Mouse (Mus musculus): Measurements from ENCODE around the gene Tcp1.
"Not testable (repeated sequence)": the region's sequence is repeated elsewhere in the genome, so short reads cannot be mapped to it uniquely, and the experiment has no call there.

Tcp1 gene

DNA sequence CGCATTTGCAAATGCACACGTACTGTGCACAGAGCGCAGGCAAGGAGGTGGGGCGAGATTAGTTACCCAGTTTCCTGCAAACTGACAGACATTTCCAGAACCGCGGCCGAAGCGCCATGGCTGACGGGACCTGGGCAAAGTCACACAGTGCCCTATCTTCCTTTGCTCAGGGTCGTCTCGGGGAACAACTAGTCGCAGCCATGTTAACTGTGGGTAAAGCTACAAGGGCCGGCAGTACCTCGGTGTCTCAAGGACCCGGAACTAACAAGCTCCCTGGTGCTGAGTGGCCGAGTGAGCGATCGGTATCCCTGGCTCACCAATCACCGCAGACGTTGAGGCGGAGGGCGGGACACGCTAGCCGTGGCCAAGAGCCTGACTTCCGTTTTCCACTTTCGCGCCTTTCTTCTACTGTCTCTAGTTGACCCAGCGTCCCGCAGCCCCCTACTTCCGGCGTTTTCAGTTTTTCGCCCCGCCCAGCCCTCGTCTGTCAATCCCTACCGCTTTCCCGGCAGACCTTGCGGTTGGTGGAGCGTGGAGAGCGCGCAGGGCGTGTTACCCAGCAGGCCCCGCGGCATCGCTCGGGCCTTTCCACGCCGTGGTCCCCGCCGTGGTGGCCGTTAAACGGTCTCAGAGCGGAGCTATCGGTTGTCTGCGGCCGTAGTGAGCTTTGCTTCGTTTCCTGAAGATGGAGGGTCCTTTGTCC, 531 bp downstream of the Tcp1 start, which contains the start of gene Mrpl18:
Gene Mrpl18, minus strand, starts transcription at position 465 of the 703 bp plus-strand sequence.
- peak; percentile 100 for DNase-seq

DNA sequence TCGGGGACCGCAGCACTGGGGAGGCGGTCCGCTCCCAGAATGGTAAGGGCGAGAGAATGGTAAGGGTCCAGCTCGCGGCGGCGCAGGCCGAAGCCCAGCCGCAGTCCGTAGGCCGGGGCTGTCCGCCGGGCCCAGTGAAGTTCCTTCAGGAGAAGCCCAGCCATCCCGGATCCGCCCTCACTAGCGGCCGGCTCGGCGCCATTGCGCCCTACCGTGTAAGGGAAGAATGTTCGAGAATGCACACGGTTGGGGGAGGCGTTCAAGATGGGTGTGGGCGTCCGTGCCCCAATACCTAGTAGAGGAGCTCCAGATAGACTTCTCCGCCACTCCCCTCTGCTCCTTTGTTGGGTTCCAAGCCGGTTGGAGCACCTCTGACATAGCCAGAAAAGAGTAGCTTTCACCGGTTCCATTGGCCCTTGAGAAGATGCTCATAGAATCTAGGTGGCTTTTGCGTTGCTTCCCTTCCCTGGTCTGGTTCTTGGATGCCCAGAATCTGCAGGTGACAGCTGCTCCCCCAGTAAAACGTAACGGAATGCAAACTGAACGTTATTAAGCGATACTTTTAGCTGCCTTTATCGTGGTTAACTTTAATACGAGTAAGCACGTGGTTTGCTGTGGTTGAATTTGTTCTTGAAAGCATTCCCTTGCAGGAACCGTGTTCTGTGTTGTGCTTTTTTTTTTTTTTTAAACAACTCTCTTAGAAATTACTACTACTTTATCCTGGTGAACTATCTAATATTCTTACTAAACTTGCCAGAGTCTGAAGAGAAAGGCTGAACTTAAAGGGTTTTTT, 1.3 kb downstream of the Tcp1 start:
- DNase-seq = peak; percentile 46

DNA sequence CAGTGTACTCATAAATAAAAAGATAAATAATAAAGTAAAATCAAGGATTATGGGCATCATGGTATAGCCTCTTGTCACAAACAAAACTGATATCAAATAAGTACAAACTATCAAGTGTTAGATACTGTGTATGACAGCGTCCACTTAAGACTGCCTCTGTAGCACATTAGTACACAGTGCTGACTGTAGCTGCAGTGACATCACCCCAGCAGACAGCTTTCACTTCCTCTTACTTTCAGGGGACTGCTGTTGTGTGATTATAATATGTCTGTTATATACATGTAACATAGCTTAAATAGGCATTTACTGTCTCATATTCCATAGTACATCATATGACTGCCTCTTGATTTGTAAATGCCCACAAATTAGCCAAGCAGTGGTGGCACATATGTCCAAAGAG, 5.6 kb downstream of the Tcp1 start:
- DNase-seq = no peak

DNA sequence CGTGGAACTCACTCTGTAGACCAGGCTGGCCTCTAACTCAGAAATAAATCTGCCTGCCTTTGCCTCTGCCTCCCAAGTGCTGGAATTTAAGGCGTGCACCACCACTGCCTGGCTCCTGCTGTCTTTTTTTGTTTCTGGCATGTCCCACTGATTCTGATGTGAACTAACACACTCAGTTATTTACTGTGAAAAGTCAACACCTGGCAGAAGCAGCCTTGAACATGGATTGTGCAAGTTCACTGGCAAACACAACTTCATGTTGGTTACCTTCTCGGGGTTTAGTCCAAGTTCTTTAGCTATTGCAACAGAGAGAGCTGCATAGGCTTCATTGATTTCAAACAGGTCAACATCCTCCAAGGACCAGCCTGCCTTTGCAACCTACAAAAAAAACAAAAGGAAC, 9.5 kb downstream of the Tcp1 start:
- DNase-seq = no peak

DNA sequence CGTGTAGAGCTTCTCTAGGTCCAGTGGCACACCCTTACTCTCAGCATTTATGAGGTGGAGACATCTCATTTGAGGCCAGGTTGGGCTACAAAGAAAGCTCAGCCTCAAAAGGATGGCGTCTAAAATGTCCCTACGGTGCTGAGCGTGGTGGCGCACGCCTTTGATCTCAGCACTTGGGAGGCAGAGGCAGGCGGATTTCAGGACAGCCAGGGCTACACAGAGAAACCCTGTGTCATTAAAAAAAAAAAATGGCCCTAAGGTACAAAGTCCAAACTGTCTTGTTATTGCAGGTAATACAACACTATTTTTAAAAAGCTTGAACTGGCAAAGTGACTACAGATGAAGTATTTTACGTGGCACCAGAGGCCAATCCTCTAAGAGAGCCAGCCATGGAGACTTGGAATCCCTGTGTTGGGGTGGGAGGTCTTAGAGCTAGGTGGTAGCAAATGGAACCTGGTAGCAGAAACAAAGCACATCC, 10.2 kb downstream of the Tcp1 start:
- DNase-seq = no peak

DNA sequence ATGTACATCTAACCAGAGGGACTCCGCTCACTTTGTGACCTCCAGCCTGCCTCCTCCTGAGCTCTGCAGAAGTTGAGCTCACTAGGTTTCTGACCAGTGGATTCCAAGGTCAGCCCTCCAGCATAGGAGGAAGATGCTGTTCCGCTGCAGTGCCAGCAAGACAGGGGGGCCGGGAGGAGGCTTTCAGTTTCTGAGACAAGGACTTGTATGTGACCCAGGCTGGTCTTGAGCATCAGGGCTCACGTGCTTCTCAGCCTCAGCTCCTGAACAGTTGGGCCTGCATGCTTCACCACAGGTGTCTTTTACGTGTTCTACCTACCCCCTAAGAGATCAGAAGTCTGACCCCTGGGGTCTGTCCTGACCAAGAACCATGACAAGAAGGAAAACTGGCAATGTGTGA, 16.1 kb downstream of the Tcp1 start:
- not testable (repeated sequence) for DNase-seq

DNA sequence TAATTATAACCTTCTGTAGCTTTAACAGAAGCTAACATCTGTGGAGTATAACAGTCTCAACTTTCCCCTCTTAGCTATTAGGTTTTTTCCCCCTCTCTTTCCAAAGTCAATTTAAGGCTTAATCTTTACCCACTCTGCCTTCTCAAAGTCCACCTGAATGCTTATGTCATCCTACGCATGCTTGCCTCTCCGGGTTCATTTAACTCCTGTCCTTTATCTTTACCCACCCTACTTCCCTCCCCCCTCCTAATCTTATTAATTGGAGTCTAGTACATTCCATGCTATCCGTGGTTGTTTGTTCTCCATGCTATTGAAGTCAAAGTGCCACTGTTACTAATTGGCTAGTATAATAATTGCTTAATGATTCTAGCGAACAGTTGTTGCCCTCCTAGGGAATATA, 20.2 kb downstream of the Tcp1 start:
- no peak for DNase-seq

DNA sequence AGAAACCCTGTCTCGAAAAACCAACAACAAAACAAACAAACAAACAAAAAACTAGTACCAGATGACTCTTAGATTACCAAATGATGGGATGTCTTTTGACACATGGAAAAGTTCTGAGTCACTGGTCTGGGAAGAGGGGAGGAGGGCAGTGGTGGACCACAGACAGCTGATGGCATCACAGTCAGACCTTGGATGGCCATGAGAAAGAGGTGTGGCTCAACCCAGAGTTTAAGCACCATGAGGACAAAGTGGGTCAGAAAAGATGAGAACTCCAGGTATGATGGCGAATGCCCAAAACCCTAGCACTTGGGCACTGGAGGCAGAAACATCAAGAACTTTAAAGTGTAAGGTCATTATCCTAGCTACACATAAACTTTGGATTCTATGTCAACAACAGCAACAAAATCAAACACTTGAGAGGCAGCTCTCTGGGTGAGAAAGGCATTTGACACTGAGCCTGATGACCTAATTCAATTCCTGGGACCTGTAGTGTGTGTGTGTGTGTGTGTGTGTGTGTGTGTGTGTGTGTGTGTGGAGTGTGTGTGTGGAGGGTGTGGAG, 22.0 kb downstream of the Tcp1 start:
- no peak for DNase-seq

DNA sequence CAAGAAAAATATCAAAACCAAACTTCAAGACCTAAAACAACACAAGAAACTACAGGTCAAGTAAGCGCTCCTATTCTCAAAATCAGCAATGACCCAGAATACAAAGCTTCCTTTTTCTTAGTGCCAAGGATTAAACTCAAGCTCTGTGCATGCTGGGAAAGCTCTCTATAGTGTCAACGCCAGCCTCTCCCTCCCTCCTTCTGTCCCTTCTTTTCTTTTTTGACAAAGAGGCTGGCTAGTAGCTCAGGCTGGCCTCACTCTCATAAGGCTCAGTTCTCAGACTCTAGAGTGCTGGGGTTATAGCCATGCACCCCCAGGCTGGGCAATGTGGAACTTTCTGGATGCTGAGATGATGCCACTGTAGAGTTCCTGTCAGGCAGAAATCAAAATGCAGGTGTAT, 22.6 kb downstream of the Tcp1 start:
- no peak for DNase-seq

DNA sequence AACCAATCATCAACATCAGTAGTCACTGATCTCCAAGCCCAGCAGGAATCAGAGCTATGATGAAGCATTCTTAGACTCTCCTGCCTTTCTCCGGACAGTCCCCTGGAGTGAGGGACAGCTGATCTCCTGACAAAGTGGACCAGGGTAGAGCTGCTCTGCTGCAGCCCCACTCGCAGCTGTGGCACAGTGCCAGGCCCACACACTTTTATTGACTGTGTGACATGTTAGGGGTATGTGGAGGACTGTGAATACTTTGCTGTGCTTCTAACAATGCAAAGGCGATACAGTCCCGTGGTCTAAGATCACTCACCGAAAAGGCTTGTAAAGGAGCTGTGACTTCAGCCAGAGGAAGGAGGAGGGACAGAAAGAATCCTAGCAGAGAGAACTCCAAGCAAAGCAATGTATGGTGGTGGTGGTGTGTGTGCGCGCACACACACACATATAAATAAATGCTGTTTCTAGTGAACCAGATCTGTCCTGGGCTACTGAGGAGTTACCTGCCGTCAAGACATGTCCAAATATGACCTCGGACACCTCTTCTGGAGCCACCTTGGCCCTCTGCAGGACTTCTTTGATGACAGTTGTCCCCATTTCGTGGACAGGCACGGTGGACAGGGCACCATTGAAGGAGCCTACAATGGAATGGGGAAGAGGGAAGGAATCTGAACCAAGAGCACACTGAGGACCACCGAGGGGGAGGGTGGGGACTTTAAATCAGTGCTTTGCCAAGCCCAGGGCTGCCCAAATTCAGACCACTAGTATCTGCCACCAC, 24.1 kb downstream of the Tcp1 start:
- DNase-seq = not testable (repeated sequence)

DNA sequence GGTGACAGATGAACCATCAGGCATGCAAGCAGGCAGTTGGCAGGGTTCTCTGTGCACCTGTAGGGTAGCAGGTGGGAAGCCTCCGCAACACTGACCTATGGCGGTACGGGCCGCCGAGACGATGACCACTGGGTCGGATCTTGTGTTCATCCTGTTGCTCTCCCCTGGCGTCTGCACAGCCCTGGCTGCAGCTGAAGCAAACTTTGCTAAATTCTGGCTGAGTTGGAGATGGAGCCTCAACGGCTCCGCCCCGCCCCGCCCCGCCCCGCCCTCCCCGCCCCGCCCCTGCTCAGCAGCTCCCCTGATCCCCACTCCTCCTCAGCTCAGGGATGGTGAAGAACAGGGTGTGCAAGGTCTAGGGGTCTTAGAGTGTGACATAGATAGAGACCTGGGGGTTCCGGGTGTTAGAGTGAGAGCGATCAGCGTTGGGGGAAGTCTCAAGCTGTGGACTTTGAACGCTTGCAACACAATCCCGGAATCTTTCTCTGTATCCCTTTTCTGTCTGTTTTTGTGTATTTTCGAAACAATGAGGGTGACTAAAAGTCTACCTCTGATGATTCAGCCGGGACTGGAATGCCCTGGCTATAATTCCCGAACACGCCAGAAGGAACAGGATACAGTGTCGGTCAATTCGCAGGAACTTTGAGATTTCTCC, 24.8 kb downstream of the Tcp1 start, which contains the start of gene Acat3:
Gene Acat3, minus strand, starts transcription at position 450 of the 655 bp plus-strand sequence.
- no peak for DNase-seq

DNA sequence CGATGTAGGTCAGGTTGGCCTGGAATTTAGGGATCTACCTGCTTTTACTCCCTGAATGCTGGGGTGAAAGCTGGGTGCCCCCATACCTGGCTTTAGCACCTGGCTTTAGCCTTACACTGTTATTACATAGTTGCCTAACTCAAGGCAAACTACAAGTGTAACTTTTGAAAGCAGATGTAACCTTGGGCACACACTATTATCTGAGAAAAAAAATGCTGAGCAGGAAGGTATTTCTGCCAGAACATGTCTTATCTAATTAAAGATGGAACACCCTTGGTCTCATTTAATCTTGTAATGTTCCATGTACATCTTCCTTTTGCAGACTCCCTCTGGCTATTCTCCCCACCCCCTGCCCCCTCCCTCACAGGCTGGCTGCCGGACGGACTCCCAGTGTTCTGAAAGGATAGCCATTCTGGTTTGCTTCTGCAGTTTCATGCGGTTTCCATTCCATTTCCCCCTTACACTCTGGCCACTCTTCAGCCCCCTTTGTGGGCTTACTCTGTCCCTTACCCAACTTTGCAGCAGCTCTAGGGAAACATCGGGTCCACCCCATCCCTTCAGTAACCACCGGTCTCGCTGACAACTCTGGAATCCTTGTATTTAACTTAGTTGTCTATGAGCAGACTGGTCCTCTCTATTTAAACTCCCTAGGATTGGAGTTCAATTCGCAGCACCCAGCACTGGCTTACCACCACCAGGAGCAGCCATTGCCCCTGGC, 26.2 kb downstream of the Tcp1 start:
- DNase-seq = no peak

DNA sequence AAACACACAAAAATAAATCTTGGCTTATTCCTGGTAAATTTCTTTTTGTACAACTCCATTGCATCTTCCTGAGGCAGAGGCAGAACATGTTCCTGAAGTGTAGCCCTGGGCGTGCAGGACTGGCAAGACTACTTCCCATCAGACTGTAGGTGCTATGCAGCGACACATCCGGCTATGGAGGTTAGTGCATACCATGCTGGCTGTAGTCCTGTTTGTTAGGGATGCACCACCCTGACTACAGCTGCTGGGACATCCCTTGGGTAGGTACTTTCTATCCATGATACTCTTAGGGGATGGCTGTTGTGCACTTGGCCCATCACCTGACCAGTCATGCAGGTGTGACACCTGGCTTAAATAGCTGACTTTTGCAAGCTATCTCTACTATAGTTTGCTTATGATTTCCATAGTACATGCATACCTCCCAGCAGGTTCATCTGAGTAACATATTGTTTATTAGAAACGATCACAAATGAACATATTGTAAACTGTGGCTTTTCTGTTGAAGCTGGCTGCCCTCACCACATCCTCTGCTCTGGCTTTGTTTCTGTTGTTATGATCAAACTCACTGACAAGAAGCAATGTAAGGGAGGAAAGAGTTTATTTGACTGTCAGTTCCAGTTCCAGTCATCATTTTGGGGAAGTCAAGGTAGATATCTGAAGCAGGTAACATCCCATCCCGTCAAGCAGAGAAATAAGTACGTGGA, 27.1 kb downstream of the Tcp1 start:
- no peak for DNase-seq

DNA sequence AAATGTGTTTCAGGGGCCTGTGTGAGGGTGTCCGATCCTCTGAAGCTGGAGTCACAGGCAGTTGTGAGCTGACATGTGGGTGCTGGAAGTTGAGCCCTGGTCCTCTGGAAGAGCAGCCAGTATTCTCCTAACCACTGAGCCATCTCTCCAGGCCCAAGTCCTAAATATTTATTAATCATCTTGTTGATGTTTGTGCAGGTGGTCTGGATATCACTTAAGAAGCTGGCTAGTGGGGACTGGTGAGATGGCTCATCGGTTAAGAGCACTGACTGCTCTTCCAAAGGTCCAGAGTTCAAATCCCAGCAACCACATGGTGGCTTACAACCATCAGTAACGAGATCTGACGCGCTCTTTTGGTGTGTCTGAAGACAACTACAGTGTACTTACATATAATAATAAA, 34.2 kb downstream of the Tcp1 start:
- no peak for DNase-seq

DNA sequence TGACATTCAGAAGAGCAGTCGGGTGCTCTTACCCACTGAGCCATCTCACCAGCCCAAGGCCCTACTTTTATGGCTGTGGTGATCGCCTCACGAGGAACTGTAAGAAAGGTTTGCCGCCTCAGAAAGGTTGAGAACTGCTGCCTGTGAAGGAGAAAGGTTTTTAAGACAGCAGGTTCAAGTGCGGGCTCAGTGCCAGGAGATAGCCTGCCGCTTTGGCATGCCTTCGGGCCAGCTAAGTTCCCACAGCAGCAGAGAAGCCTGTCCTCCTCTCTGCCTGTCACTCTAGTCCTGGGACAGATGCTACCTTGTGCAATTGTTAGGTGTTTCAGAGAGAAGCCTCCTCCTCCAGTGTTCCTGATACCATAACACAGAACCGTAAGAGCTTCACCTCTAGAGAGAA, 41.2 kb downstream of the Tcp1 start:
- DNase-seq = no peak

DNA sequence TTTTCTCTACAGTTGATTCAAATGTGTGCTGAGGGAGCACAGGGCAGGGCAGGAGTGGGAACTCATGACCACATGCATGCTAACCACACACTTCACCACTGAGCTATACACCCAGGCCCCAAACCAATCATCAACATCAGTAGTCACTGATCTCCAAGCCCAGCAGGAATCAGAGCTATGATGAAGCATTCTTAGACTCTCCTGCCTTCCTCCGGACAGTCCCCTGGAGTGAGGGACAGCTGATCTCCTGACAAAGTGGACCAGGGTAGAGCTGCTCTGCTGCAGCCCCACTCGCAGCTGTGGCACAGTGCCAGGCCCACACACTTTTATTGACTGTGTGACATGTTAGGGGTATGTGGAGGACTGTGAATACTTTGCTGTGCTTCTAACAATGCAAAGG, 43.9 kb downstream of the Tcp1 start:
- not testable (repeated sequence) for DNase-seq

DNA sequence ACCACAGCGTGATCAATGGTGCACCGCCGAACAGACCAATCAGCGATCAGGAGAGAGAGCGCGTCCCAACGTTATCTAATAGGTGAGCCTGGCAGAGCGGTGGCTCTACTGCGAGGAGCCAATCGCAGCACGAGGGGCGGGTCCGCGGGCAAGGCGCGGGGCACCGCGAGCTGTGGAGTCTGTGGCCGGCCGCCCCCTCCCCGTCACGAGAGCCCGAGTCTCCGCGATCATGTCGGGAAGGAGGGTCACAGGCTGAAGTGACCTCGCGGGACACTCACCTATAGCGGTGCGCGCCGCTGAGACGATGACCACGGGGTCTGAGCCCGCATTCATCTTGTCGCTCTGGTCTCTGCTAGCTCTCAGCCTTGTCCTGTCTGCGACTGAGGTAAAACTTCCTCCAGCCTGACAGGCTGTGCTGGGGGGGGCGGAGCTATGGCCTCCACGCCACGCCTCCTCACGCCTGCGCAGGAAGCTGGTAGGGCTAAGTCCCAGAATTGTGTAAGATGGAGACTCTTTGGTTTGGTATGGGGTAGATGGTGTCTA, 44.9 kb downstream of the Tcp1 start, which contains the start of gene Acat2:
Gene Acat2, minus strand, starts transcription at position 417 of the 543 bp plus-strand sequence.
- peak; percentile 96 for DNase-seq

DNA sequence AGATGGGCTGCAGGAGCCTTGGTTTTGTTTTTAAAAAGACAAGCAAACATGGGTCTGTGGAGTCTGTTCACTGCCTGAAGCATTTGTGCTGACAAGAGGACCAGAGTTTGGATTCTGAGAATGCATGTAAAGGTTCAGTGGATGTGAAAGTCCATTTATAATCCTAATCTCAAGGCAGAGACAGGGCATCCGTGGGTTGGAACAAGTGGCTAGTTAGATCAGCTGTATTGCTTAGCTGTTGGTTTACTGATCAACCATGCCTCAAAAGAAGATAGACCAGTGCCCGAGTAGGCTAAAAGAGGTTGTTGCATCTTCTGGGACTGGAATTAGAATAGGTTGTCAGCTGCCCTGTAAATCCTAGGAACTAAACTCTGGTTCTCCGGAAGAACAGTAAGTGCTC, 48.0 kb downstream of the Tcp1 start:
- no peak for DNase-seq

DNA sequence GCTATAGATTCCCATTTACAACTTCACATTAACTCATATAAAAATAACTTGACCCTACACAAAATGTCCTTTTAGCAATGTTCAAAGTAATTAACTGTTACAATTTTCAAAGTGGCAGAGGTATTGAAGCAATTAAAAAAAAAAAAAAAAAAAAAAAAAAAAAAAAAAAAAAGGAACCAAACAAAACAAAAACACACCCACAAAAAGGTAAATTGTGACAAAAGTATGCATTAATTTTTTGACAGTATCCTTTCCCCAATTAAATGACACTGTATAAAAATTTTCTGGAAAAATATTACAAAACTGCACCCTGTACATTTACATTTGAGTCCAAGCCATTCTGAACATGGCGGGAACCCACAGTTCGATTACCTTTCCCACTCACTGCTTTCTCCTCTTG, 51.7 kb downstream of the Tcp1 start:
- DNase-seq = no peak

DNA sequence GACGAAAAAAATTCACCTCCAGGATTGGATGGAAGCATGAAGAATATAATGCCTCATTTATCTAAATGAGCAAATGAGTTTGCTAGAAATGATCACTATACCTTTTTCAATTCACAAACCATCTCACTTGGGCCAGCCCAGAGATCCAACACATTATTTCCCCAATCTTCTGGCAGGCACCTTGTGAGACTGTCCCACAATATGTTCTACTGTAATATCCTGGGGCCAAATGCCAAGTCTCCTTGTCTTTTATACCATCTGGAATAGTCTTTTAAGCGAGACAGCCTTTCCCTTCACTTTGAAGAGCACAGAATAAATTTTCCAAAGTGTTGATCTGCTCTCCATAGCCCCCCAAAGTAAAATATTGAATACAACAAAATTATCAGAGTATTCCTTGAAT, 58.4 kb downstream of the Tcp1 start:
- no peak for DNase-seq
